Mouse (Mus musculus) heart, adult 9 months (tissue): ENCODE data around the gene Prkci.

ENCODE experiments used
- DNase-seq, 2 experiments: peaks; one replicate each; pipeline ENCODE4 v3.0.0; 2022; ENCODE audit warnings: low spot score in 2 of 2

The Prkci gene

DNA sequence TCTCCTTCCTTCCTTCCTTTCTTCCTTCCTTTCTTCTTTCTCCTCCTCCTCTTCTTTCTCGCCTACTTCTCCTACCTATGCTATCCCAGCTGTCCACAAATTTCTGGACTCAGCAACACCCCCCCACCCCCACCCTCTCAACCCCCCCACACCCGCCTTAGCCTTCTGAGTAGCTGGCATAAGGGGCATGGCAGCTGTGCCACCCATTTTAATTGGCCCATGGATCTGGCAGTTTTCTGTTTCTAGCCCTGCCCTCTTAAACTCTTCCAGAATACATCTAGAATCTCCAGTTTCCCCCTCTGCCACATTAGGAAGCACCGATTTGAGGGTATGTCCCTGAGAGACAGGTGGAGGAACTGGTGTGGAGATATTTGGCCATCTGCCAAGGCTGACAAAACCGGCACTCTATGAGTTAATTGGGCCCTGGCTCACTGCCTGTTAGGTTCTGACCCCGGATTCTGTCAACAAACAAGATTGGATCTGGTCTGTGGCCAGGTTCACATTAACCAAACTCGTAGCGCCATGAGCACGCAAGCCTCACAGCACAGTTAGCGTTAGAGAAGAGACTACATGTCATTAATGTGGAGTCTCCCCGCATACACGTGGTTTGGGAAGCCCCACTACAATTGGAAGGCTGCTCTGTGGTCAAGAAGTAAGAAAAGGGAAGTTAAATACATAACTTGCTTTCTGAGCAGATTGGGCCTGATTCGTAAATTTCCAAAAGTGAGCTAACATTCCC is 88.1 kb downstream of the Prkci start:
- peak; percentile 42 to 52 for DNase-seq

DNA sequence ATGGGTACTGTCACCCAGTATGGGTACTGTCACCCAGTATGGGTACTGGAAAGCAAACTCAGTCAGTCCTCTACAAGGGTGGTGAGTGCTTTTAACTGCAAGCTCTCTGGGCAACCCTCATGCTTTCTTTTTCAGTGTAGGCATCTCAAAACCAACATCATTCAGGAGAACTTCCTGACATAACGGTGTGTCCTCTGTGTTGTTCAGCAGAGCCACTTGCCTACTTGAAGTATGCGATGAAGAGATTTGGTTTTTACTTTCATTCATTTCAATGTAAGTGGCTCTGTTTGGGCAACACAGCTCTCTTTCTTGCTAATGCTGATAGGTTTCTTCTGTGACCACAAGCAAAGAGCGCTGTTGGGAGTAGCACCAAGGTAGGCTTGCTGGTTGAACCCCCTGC is 89.5 kb downstream of the Prkci start:
- no peak for DNase-seq

DNA sequence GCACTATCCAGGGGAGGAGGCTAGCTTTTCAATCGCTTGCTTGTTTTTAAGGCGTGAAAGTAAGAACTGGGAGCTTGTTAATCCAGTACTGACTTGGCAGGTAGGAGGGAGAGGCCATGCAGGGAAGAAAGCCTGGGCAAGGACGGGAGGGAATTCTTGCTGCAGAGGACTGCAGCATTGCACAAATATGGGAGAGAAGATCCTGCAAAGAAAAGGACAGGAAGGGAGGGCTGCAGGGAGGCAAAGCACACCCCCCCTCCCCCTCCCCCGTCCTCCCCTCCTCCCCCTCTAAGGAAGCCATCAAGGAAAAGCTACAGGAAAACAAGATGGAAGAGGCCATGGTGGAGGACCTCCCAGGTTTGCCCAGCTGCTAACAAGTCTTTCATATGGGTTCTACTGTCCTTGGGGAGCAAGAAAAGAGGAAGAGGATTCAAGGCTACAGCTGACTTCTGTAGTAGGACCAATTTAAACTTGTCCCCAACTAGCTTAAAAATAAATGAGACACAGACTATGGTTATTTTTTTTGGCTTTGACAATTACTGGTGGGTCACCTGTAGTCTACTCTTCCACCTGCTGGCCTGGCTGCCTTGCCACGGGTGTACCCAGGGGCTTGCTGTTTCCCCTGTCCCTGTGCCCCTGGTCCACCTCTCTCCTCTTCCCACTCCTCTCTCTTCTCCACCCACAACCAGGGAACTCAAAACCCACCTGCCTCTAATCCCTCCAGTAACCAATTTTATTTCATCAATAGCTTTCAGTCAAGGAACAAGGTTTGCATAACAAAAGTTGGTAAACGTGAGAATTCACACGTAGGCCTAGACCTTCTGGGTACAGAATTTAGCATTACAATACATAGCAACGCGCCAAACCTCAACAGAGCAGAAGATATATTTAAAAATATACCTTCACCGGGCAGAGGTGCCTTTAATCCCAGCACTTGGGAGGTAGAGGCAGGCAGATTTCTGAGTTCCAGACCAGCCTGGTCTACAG is 93.5 kb downstream of the Prkci start:
- no peak for DNase-seq

DNA sequence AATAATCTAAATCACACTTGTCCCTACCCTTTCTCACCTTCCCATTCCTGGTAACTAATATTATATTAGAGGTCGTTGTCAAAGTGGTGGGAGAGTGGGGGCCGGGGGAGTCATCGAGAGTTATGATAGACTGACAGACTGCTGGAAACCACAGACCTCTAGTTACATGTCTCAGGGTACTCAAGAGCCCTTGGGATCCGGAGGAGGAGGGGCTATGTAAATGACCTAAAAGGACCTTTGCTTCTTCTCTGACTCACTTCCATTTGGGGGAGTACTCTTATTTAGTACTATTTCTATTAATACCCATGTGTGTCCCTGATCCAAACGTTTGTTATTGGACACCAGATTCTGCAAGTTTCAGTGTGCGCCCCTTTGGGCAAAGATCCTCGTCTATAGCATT is 94.4 kb downstream of the Prkci start:
- DNase-seq: no peak

DNA sequence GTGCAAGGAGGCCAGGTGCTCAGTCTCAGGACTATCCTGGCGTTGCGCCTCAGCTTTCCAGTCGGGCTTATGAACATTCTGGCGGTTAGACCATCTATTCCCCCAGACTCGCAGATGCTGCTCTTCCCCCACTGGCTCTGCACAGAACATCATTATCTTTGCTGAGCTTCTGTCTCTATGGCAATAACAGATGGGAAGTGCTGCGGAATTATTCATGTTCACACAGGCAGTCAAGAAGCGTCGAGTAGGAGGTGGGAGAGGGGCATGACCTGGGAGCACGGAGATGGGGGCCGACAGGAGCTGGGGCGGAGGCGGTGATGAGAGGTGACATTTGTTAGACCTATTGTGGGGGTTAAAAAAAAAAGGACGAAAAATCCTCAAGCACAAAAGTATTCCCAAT is 97.6 kb downstream of the Prkci start:
- peak; percentile 8 to 29 for DNase-seq

DNA sequence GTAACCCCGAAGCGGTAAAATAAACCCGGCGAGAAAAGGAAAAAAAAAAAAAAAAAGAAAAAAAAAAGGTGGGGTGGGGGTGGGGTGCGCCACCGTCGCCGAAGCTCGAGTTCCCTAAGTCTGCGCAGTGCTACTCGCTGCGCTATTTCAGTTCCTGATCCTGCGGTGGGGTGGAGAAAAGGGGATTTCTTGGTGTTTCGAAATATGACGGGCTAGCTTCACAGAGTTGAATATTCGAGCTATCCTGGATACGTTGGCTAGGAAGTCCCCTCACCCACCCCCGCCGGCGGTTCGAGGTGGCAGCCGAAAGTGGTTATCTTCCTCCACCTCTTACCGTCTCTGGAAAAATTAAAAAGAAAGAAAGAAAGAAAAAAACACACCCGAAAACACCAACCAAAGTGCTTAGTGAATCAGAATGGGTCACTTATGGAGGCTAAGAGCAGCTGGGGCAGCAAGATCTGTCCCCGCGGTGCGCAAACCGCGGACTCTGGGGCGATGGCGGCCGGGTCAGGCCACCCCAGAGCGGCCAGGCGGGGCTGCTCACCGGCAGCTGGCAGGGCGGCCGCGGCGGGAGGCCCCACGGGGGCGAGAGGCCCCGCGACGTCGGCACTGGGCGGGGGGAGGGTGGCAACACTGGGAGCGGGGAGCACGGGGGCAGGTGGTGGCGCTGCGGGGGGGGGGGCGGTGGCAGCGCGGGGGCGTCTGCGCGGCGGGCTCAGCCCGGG is 98.2 kb downstream of the Prkci start:
- peak; percentile 72 to 74 for DNase-seq

DNA sequence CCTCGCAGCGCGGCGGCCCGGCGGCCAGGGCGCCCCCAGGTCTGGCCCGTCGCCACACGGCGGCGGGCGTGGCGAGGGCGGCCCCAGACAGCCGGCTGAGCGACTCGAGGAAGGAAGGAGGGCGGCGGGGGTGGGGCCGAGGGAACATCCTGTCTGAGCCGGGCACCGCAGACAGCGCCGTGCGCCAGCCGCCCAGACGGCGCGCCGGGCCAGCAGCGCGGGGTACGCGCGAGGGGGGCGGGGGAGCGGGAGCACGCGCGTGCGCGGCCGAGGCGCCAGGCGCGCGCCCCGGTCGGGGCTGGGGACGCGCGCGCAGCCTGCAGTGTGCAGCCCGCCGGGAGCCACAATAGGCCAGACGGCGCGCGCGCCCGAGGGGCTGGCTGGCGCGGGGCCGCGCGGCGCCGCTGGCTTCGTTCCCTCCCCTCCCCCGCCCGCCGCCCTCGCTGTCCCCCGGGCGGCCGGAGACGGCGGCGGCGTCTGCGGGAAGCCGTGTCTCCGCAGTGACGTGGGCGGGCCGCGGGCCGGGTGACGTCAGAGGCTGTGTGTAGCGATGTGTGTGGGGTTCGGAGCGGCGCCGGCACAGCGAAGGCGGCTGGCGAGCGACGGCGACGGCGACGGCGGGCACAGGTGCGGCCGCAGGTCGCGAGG is 99.1 kb downstream of the Prkci start, which contains the start of gene Skil:
Gene Skil, plus strand, starts transcription at position 528 of the 648 bp plus-strand sequence.
- peak; percentile 95 to 97 for DNase-seq

DNA sequence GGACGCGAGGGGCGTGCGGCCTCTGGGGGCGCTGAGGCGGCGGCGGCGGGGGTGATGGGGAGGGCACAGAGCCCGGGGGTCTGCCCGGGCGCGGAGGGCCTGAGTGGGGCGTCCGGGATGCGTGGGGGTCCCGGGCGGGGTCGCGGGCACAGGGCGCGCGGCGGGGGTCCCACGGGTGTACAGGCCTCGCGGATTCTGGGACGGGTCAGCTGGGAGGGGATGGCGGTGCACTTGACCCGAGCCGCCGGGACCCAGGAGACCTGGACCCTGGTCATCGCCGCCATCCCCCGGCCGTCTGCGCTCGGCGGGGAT is 99.6 kb downstream of the Prkci start:
- DNase-seq: no peak

DNA sequence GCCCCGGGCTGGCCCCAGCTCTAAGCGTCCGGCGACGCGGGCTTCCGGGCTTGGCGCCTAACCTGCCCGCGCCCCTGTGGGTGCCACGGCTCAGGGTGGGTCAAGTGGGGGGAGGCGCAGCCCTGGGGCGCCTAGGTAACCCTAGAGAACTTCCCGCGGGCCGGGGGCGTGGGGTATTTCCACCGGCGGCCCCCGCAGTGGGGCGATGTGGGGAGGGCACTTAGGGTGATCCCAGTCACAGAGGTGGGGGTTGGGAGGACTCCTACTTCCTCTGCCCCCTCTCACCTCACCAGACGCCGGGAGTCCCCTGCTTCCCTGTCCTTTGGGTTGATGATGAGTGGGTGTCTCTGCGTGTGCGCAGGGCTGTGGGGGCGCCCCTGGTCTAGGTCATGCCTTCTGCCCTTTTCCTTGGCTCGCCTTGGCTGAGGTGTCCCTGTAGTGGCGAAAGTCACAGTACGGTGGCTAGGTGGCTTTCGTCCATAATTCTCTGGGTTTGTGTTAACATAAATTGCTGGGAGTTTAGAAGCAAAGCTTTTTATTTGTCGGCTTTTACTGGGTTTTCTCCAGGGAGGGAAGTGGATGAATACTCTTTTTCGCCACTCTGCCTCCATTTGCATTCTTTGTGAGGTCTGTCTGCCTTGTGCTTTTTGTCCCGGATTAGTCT is 100.1 kb downstream of the Prkci start:
- peak; percentile 45 to 66 for DNase-seq

DNA sequence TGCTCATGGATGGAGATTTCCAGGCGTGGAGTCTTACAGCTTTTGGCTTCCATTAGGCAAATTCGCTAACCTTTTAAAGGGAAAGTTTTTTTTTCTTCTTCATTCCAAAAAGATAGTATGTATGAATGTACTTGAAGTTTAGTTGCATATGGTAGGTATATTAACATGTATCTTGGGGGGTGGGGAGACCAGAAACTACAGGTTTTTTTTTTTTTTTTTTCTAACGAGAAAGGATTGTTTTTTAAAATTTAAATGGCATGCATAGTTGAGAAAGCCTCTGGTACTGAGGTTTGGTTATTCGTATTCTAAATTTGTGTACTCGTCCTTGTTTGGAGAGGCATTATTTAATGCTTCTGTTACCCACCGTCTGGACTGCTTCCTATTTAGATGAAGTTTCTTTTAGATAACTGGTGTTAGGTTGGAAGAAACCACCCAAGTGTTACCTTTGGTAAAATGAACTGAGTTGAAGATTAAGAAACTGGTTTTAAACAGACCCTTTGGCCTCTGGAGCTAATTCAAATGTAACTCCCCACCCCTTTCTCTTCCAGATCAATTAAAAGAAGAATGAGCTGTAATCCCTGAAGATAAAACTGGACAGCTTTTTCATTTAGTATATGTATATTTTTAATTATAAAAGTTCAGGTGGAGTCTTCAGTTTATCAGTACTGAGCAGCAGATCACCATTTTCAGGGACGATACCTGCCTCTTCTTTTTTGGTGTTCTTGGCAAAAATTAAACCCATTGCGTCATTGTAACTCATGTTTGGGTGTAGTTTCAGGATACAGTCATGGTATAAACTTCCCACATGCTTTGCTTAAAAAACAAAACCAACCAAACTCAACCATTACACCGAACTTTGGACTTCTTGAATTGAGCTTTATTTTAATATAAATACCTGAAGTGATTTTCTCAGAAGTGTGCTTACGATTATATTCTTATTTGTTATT is 100.9 kb downstream of the Prkci start:
- no peak for DNase-seq

DNA sequence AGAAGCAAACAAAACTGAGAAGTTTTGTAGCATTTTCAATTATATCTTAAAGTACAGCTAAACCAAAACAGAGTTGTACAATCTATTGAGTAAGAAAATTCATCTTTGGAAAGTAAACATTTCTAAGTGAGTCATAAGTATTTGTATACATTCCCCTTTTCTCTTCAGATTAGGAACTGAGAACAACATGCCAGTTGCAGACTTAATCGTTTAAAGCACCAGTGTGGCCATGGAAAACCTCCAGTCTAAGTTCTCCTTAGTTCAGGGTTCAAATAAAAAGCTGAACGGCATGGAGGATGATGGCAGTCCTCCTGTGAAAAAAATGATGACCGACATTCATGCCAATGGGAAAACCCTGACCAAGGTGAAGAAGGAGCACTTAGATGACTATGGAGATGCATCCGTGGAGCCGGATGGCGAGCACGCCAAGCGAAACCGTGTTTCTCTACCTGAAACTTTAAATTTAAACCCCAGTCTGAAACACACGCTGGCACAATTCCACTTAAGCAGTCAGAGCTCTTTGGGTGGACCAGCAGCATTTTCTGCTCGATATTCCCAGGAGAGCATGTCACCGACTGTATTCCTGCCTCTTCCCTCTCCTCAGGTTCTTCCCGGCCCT is 101.7 kb downstream of the Prkci start:
- DNase-seq: no peak

DNA sequence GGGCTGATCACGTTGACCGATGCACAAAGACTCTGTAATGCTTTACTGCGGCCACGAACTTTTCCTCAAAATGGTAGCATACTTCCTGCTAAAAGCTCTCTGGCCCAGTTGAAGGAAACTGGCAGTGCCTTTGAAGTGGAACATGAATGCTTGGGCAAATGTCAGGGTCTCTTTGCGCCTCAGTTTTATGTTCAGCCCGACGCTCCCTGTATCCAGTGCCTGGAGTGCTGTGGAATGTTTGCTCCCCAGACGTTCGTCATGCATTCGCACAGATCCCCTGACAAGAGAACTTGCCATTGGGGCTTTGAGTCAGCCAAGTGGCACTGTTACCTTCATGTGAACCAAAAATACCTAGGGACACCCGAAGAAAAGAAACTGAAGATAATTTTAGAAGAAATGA is 102.4 kb downstream of the Prkci start:
- no peak for DNase-seq

DNA sequence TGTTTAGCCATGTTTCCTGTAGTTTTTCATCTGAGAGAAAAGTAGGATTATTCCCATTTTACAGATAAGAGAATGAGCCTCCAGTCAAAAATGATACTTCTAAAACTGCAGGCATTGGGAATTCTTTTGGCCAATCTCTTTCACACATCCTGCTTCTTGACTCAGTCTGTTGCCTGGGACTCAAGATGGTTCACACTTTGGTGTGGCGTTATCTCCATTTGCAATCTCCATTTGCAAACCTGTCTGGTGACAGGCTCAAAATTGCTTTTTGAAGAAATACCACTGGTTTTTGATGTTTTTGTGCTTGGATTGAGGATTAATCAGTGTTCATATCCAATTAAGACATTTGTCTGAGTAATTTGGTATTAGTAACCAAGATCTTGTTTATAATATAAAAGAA is 103.0 kb downstream of the Prkci start:
- DNase-seq: no peak

DNA sequence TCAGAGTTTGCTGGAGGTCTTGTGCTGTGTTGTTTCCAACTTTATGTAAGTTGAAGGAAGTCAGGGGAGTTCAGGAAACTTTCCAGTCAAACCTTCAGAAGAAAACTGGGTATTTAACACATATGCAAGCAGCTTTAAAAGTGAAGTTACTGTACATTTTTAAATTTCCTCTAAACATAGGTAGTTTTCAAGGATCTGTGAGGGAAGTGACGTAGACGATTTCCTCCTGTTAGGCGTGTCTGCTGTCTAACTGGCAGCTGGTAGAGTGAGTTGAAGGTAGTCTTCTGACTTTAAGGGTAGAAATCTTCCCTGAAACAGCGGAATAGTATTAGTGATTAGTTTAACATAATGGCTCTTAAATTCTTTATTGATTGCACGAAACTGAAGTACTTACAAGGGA is 104.5 kb downstream of the Prkci start:
- no peak for DNase-seq

DNA sequence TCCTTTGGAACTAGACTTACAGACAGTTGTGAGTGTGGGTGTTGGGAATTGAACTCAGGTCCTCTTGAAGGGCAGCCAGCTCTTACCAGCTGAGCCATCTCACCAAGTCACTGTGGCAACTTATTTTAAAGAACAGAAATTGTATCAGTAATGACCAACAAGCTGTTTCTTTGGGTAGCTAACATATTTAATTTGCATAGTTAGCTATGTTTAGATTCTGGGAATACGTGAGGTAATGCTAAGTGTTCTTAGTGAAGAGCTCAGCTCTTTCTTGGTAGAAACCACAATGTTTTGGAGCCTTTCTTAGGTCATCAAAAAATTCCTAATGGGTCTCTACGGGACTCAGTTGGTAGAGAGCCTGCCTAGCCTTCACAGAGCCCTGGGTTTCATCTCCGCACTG is 105.3 kb downstream of the Prkci start:
- DNase-seq: no peak
